Mouse (Mus musculus): ENCODE data around the gene Dexi. TPM values are rescaled to one million over a fixed set of nuclear protein-coding genes. Genes with fewer than 3 reads are reported as not detected.
A peak's percentile ranks its signal among the peaks of the same experiment; 100 is the strongest.

Dexi gene
- 19.4 and 20.8 TPM in 2 replicates for polyA plus RNA-seq (2016; fragmentation: Nextera tagmentation; extraction: Ambion mirVana)

DNA sequence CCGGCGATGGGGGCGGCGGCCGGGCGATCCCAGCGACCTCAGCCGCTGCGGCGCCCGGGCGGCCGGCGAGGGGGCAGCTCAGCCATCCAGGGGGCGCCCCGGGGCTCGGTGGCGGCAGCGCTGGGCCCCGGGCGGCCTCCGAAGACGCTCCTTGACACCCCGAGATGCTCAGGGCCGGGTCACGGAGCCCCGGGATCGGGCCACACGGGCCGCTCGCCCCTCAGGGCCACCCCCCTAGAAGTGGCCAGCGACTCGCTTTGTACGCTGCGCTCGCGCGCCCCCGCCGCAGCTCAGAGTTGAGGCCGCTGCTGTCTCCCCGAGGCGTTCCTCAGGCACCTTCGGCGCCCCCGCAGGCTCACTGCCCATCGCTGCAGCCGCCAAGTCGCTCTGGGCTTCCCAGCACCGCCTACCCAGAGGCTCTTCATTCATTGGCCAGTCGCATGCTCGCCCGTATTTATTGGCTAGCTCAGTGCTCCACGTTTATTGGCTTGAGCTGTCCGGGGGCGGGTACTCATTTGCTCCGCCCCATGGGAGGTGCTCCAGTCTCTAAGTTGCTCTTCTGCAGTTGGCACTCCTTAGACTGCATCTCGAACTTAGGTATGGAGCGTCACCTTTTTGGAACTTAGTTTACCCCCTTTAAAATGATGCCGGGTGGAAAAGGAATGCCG is at the start of gene Dexi:
Gene Dexi (minus strand): TSS at position 357 of the 668 bp plus-strand sequence.
- 0 out of 2 replicates have a peak, but pooled peaks cover 4% of the 10 kb centered on the region for H3K36me3 ChIP-seq
- peaks cover 42% of the 10 kb centered on the region for H3K4me1 ChIP-seq (replicated peaks)
- peak within 1 kb of the TSS; percentile 83 for H3K27ac ChIP-seq (ENCODE audit: poor library complexity, severe bottlenecking)
- no peaks in the 10 kb centered on the region for H3K27me3 ChIP-seq (replicated peaks)
- H3K9me3 ChIP-seq (replicated peaks): no peaks in the 10 kb centered on the region
- peak; percentile 94 for ATAC-seq (ENCODE audit: insufficient number of reproducible peaks, low FRiP score)
- H3K9ac ChIP-seq: peak within 1 kb of the TSS; percentile 87
- whole genome bisulfite sequencing: under 1% methylated on average over 55 of the region's 61 CpGs
- peak within 1 kb of the TSS; percentile 71 for H3K4me3 ChIP-seq
- H3K4me2 ChIP-seq: peak within 1 kb of the TSS; percentile 84

DNA sequence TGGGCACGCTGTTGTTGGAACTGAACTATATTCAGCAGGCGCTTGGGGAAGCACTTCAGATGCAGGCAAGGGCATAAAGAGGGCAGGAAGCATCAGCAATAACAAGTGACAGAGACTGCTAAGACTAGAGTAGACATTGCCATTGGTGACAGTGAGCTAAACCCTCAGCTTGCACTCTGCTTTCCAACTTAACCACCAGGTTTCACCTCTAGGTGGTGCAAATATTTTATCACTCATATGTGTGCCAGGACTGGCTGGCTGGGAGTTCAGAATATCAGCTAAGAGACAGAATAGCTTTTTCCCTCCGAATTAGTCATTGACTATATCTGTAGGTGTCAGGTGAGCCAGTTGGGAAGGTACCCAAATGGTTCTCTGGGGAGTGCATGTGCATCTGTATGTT is 43.7 kb upstream of the Dexi start:
- H3K4me1 ChIP-seq (replicated peaks): peaks cover 10% of the 10 kb centered on the region; the same call in 1 of the 2 replicates
- no peaks in the 10 kb centered on the region for H3K9me3 ChIP-seq (replicated peaks)
- H3K36me3 ChIP-seq: peaks cover 31% of the 10 kb centered on the region
- WGBS: 77% methylated on average over 3 of the region's 3 CpGs
- H3K4me2 ChIP-seq: no peak overlapping the region
- H3K9ac ChIP-seq: no peak overlapping the region
- no peak for ATAC-seq (ENCODE audit: insufficient number of reproducible peaks, low FRiP score)
- H3K27me3 ChIP-seq (replicated peaks): no peaks in the 10 kb centered on the region
- H3K27ac ChIP-seq (ENCODE audit: poor library complexity, severe bottlenecking): no peak overlapping the region
- H3K4me3 ChIP-seq: no peak overlapping the region

DNA sequence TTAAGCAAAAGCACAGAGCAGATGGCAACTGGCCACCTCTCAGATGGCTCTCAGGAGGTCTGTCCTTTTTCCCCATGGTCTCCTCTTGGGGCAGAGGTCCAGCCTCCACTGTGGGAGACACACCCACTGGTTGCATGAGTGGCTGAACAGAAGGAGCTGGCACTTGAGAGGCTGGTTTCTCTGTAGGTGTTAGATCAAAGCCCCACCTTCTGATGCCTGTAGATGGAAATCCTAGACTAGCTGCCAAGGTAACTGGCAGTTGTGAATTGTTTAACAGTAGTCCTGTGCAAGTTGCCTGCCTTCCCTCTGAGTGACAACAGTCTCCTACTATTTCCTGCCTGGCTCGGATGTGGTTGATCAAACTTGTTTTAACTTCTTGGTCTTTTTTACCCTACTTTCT is 42.3 kb upstream of the Dexi start:
- 54% methylated on average over 1 of the region's 1 CpGs for WGBS
- ATAC-seq (ENCODE audit: insufficient number of reproducible peaks, low FRiP score): no peak
- H3K27ac ChIP-seq (ENCODE audit: poor library complexity, severe bottlenecking): no peak overlapping the region

DNA sequence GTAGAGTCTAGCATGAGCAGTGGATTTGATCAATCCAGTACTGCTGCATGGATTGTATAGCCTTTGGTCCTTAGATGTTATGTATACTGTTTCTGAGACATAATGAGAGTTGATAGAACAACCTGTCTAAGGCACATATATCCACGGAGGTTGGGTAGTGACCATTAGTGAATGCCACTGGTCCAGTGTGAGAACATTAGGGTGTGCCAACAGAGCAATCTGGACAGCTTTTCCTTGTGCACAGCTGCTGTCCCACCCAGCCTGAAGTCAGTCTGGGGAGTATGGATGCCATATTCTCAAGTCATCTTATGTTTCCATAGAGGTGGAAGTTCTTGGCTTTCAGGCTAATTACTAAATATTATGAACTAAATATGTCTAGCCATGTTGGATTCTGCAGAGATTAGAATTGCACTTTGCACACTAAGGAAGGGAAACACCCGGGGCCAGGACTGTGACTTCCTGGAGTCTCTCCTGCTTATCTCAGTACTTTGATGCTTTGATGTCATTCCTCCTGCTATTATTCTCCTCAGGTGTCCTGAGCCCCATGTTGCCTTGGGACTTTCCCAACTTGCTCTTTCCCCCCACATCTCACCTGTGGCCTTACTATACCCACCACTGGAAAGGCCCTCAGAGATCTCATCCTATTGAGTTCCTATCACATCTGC is 38.5 kb upstream of the Dexi start:
- 67% methylated on average over 2 of the region's 2 CpGs for WGBS
- no peak for ATAC-seq (ENCODE audit: insufficient number of reproducible peaks, low FRiP score)
- H3K4me1 ChIP-seq (replicated peaks): peaks cover 6% of the 10 kb centered on the region; the same call in 1 of the 2 replicates
- H3K9ac ChIP-seq: no peak overlapping the region
- H3K9me3 ChIP-seq (replicated peaks): no peaks in the 10 kb centered on the region
- peaks cover 65% of the 10 kb centered on the region for H3K36me3 ChIP-seq
- H3K4me2 ChIP-seq: no peak overlapping the region
- no peak overlapping the region for H3K27ac ChIP-seq (ENCODE audit: poor library complexity, severe bottlenecking)
- H3K27me3 ChIP-seq (replicated peaks): no peaks in the 10 kb centered on the region
- no peak overlapping the region for H3K4me3 ChIP-seq

More for the DNA sequence above, 42.3 kb upstream of the Dexi start:
- H3K27me3 ChIP-seq (replicated peaks): no peaks in the 10 kb centered on the region
- no peak overlapping the region for H3K4me2 ChIP-seq
- peaks cover 41% of the 10 kb centered on the region for H3K36me3 ChIP-seq
- no peak overlapping the region for H3K4me3 ChIP-seq
- no peak overlapping the region for H3K9ac ChIP-seq
- H3K9me3 ChIP-seq (replicated peaks): no peaks in the 10 kb centered on the region
- H3K4me1 ChIP-seq (replicated peaks): peaks cover 10% of the 10 kb centered on the region; the same call in 1 of the 2 replicates

DNA sequence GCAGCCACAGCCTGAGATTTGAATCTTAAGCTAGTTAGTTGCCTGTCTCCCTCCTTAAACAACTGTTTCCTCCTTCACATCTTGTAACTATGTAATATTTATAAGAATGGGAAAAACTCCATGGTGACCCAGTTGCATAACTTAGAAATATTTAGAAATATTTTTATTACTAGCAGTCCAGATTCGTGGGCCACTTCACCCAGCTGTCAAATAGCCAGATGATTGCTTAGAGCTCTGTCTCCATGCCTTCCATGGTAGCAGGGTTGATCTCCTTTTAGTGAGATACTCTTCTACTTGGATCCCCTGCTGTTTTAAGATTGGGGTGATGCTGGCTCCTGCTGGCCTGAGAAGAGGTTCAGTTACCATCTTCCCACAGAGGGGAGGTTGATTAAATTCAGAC is 35.5 kb upstream of the Dexi start:
- Histone ChIP-seq H3K27me3 (replicated peaks) (no peaks in the 10 kb centered on the region), H3K27ac (ENCODE audit: poor library complexity, severe bottlenecking) (no peak overlapping the region), H3K9ac (no peak overlapping the region), H3K4me2 (no peak overlapping the region), H3K4me1 (replicated peaks) (0 out of 2 replicates have a peak, but pooled peaks cover 5% of the 10 kb centered on the region), H3K9me3 (replicated peaks) (no peaks in the 10 kb centered on the region), H3K36me3 (peaks cover 75% of the 10 kb centered on the region), H3K4me3 (no peak overlapping the region)
- no peak for ATAC-seq (ENCODE audit: insufficient number of reproducible peaks, low FRiP score)
- WGBS: 77% methylated on average over 1 of the region's 1 CpGs

DNA sequence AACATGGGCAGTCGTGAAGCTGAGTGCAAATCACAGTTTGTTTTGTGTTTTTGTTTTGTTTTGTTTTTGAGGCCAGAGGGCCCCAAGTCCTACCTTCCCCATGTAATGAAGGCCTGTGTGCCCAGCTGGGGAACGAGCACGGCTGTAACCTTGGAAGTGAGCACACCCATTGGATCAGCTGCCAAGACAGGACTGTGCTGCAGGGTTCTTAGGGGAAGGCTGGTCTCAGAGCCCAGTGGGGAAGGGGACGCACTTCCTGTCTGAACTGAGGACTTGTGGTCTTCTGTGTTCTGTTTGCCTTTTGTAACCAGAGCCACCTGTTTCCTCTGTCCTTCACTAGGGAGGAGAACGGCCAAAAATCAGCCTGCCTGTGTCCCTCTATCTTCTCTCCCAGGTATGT is 34.7 kb upstream of the Dexi start:
- no peaks in the 10 kb centered on the region for H3K9me3 ChIP-seq (replicated peaks)
- H3K4me3 ChIP-seq: no peak overlapping the region
- H3K27ac ChIP-seq (ENCODE audit: poor library complexity, severe bottlenecking): no peak overlapping the region
- 0 out of 2 replicates have a peak, but pooled peaks cover 5% of the 10 kb centered on the region for H3K4me1 ChIP-seq (replicated peaks)
- H3K9ac ChIP-seq: no peak overlapping the region
- peaks cover 72% of the 10 kb centered on the region for H3K36me3 ChIP-seq
- no peak overlapping the region for H3K4me2 ChIP-seq
- 71% methylated on average over 5 of the region's 5 CpGs for WGBS
- no peak for ATAC-seq (ENCODE audit: insufficient number of reproducible peaks, low FRiP score)
- H3K27me3 ChIP-seq (replicated peaks): no peaks in the 10 kb centered on the region

DNA sequence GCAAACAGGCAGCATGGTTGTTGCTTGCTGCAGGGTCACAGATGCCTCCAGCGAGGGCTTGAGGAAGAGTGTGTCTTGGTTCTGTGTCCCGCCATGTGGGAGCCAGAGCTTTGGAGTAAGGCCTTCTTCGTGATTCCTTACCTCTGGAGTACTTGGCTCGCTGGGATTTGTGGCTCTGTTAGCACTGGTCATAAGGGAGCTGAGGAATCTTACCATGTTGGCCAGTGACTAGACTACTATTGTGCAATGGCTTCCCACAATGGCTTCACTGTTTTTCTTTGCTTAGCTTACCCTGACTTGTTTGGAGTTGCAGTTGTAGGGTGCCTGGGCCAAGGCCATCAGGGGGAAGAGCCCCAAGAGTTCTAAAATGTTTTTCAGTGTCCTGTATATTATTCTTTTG is 33.1 kb upstream of the Dexi start:
- peaks cover 65% of the 10 kb centered on the region for H3K36me3 ChIP-seq
- H3K4me3 ChIP-seq: no peak overlapping the region
- H3K9me3 ChIP-seq (replicated peaks): no peaks in the 10 kb centered on the region
- no peaks in the 10 kb centered on the region for H3K27me3 ChIP-seq (replicated peaks)
- no peak overlapping the region for H3K4me2 ChIP-seq
- H3K27ac ChIP-seq (ENCODE audit: poor library complexity, severe bottlenecking): no peak overlapping the region
- no peak for ATAC-seq (ENCODE audit: insufficient number of reproducible peaks, low FRiP score)
- H3K9ac ChIP-seq: no peak overlapping the region
- H3K4me1 ChIP-seq (replicated peaks): 0 out of 2 replicates have a peak, but pooled peaks cover 5% of the 10 kb centered on the region
- WGBS: 86% methylated on average over 4 of the region's 4 CpGs

DNA sequence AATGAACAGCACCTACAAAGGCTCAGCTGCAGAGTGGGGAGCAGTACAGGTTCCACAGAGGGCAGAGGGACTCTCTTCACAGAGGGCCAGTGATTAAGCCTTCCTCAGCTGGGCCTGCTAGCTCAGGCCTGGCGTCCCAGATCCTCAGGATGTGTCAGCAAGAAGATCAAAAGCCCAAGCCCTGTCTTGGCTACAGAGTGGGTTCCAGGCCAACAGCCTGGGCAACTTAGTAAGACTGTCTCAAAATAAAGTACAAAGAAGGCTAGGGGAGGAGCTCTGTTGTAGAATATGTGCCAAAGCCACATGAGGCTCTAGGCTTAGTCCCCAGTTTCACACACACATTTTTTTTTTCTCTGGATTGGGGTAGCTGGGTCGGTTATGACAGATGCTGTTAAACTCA is 32.1 kb upstream of the Dexi start:
- WGBS: 80% methylated on average over 2 of the region's 2 CpGs
- Histone ChIP-seq H3K4me3 (no peak overlapping the region), H3K4me2 (no peak overlapping the region), H3K4me1 (replicated peaks) (0 out of 2 replicates have a peak, but pooled peaks cover 5% of the 10 kb centered on the region), H3K9ac (no peak overlapping the region), H3K27me3 (replicated peaks) (no peaks in the 10 kb centered on the region), H3K36me3 (peaks cover 55% of the 10 kb centered on the region), H3K9me3 (replicated peaks) (no peaks in the 10 kb centered on the region), H3K27ac (ENCODE audit: poor library complexity, severe bottlenecking) (no peak overlapping the region)
- no peak for ATAC-seq (ENCODE audit: insufficient number of reproducible peaks, low FRiP score)

DNA sequence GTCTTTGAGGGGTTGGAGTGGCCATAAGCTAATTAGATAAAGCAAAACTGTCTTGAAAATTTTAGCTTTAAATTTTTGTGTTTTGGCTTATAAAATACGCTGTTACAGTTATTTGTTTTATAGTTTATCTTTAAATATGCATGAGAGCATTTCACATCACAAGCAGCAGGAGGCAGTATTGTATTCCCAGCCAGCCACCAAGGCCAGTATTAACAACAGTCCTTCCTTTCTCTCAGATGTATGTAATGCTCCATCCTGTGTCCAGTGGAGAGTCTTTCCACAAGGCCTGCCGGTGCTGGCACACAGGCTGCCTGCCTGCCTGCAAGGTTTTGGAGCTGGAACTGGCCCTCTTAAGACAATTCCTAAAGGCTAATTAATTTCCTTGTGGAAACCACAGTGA is 29.0 kb upstream of the Dexi start:
- Histone ChIP-seq H3K9ac (no peak overlapping the region), H3K9me3 (replicated peaks) (no peaks in the 10 kb centered on the region), H3K36me3 (peaks cover 36% of the 10 kb centered on the region), H3K4me2 (no peak overlapping the region), H3K27ac (ENCODE audit: poor library complexity, severe bottlenecking) (no peak overlapping the region), H3K27me3 (replicated peaks) (no peaks in the 10 kb centered on the region), H3K4me1 (replicated peaks) (peaks cover 14% of the 10 kb centered on the region; the same call in 1 of the 2 replicates), H3K4me3 (no peak overlapping the region)
- no peak for ATAC-seq (ENCODE audit: insufficient number of reproducible peaks, low FRiP score)
- 39% methylated on average over 2 of the region's 2 CpGs for WGBS

DNA sequence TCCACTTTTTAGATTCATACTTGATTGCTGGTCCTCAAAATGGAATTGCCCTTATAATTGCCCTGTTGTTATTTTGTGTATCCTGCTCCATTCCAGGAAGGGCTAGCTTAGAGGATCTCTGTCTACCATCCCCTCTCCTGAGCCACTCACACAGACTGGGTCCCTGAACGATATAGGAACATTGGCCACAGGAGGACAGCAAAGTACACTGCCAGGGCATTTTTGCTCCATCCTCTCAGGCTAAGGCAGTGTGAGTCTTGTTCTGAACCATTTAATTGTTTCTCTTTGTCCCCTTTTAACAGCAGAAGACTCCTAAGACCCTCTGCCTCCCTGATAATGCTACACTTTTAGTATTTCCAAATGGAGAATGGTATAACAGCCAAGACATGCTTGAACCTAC is 27.9 kb upstream of the Dexi start:
- no peak overlapping the region for H3K4me2 ChIP-seq
- ATAC-seq (ENCODE audit: insufficient number of reproducible peaks, low FRiP score): no peak

DNA sequence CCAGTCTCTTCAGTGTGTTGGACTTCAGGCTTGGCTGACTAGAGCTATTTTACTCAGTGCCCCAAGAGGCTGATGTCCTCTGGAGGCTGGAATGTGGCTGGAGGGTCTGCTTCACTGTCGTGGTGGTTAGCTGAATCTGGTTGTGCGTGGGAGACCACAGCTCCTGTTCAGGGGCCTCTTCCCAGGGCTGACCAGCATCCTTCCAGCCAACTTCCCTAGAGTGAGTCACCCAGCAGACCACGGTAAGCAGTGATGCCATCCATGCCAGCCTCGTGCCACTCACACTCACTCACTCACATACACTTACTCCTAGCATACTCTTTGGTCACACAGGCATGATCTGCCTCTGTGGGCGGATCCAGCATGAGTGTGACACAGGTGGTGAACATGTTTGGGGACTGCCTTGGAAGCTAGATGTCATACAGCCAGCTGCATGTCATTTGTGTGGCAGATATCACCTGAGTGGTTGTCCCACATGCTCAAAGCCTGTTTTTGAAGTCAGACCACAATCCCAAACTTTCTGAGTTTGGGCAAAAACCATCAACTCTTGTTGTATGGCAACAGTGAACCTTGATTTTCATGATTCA is 27.0 kb upstream of the Dexi start:
- Histone ChIP-seq H3K27me3 (replicated peaks) (no peaks in the 10 kb centered on the region), H3K9ac (no peak overlapping the region), H3K27ac (ENCODE audit: poor library complexity, severe bottlenecking) (no peak overlapping the region), H3K4me3 (no peak overlapping the region), H3K4me1 (replicated peaks) (peaks cover 25% of the 10 kb centered on the region), H3K4me2 (no peak overlapping the region), H3K36me3 (peaks cover 29% of the 10 kb centered on the region), H3K9me3 (replicated peaks) (no peaks in the 10 kb centered on the region)
- ATAC-seq (ENCODE audit: insufficient number of reproducible peaks, low FRiP score): no peak
- 72% methylated on average over 5 of the region's 5 CpGs for WGBS

More for the DNA sequence above, 27.9 kb upstream of the Dexi start:
- Histone ChIP-seq H3K4me3 (no peak overlapping the region), H3K36me3 (peaks cover 30% of the 10 kb centered on the region), H3K4me1 (replicated peaks) (peaks cover 20% of the 10 kb centered on the region), H3K9ac (no peak overlapping the region), H3K27ac (ENCODE audit: poor library complexity, severe bottlenecking) (no peak overlapping the region), H3K9me3 (replicated peaks) (no peaks in the 10 kb centered on the region), H3K27me3 (replicated peaks) (no peaks in the 10 kb centered on the region)
- 77% methylated on average over 1 of the region's 1 CpGs for WGBS
